9 mouse cellular contexts compared by ENCODE assay signal in the genomic region with DNA sequence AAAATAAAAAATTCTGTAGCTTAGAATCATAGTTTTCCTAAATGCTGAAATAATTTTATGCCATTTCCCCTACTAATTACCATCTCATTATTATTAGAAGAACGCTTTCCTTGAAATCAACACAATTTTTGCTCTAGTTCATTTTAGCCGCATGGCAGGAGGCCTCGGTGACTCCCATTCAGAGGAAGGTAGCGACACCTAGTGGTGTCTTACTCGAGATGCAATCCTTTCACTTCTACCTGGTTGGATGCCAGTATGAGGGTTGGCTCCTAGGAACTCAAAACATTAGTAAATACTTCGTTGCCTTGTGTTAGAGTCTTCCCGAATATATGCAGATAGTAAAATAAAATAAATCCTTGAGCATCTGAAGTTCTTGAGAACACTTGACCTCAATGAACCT.
DNase-seq lines count a peak whose midpoint lies in the region; ATAC-seq and TF ChIP-seq lines count a peak whose summit lies in the region.
"Had no signal": no experiment of that assay in that cellular context is flagged by ENCODE, and none has a peak within 500 bp of the region (broad histone marks: within the 10 kb centered on the region; RNA-seq: fewer than 3 reads in every experiment).

No protein-coding gene starts in this region.

- 5% methylated on average over 7 of the region's 7 CpGs for WGBS in forebrain, embryonic 12.5 days
- WGBS in hindbrain, embryonic 11.5 days, result 10% methylated on average over 7 of the region's 7 CpGs
- WGBS in lung, postnatal 0 days, result 10% methylated on average over 7 of the region's 7 CpGs

- H3K27me3 ChIP-seq in Patski, result no peaks in the 10 kb centered on the region
- no peaks in the 10 kb centered on the region for H3K27me3 ChIP-seq in forebrain, embryonic 12.5 days
- no peaks in the 10 kb centered on the region for H3K27me3 ChIP-seq in hindbrain, embryonic 11.5 days (ENCODE audit: control insufficient read depth, insufficient read depth, low read length)
- H3K27me3 ChIP-seq in lung, postnatal 0 days (replicated peaks; ENCODE audit: insufficient read depth, low read length), result no peaks in the 10 kb centered on the region
- H3K27me3 ChIP-seq: lung, embryonic 15.5 days had no signal

- TF ChIP-seq CTCF in Patski (IDR thresholded peaks at IDR 0.05), result peak; percentile 91
- TF ChIP-seq CTCF in lung, postnatal 0 days (IDR thresholded peaks at IDR 0.05), result peak; percentile 94

- H3K36me3 ChIP-seq in forebrain, embryonic 12.5 days (replicated peaks), result no peaks in the 10 kb centered on the region
- H3K36me3 ChIP-seq in hindbrain, embryonic 11.5 days (ENCODE audit: control insufficient read depth, insufficient read depth, low read length), result no peaks in the 10 kb centered on the region
- H3K36me3 ChIP-seq in lung, postnatal 0 days (ENCODE audit: insufficient read depth, low read length), result no peaks in the 10 kb centered on the region
- H3K36me3 ChIP-seq: lung, embryonic 15.5 days had no signal

- peaks cover 36% of the 10 kb centered on the region for H3K4me1 ChIP-seq in forebrain, embryonic 12.5 days
- no peaks in the 10 kb centered on the region for H3K4me1 ChIP-seq in hindbrain, embryonic 11.5 days (replicated peaks; ENCODE audit: control insufficient read depth, insufficient read depth, low read length)
- no peaks in the 10 kb centered on the region for H3K4me1 ChIP-seq in lung, postnatal 0 days (ENCODE audit: insufficient read depth, low read depth, low read length)
- H3K4me1 ChIP-seq: lung, embryonic 15.5 days had no signal

- H3K4me2 ChIP-seq in forebrain, embryonic 12.5 days, result no peak overlapping the region
- H3K4me2 ChIP-seq in hindbrain, embryonic 11.5 days (replicated peaks; ENCODE audit: low read depth, low read length), result no peak overlapping the region
- no peak overlapping the region for H3K4me2 ChIP-seq in lung, postnatal 0 days (replicated peaks; ENCODE audit: low read depth, low read length)
- H3K4me2 ChIP-seq: lung, embryonic 15.5 days had no signal

- in situ Hi-C loops in Patski (cut with MboI; ENCODE audit: low pct_unique_long_range_greater_than_20kb), result loop anchor here (5.0 to 10.0 kb wide), 6 partner anchors 61 to 1804 kb away; no protein-coding TSS in a partner anchor

- no peak for DNase-seq in Patski (ENCODE audit: low read depth, low spot score)
- DNase-seq in c-Kit-positive CD71-negative TER-119-negative erythroid progenitor cells, embryonic 14.5 days (ENCODE audit: low read depth), result peak; percentile 50
- peak; percentile 82 for DNase-seq in hindbrain, embryonic 11.5 days (ENCODE audit: low spot score)
- peak; percentile 46 to 89 for DNase-seq in layer of hippocampus, adult 18-20 months (ENCODE audit: low spot score in 2 of 2)
- DNase-seq in lung, postnatal 0 days (ENCODE audit: low spot score), result peak; percentile 90
- peak; percentile 38 for DNase-seq in retina, adult 2 months (ENCODE audit: low read depth, low spot score)

- no peak for TF ChIP-seq EP300 in lung, postnatal 0 days (IDR thresholded peaks at IDR 0.05)

- H3K9ac ChIP-seq in forebrain, embryonic 12.5 days, result no peak overlapping the region
- no peak overlapping the region for H3K9ac ChIP-seq in hindbrain, embryonic 11.5 days (ENCODE audit: low read depth, low read length)
- H3K9ac ChIP-seq in lung, postnatal 0 days (replicated peaks; ENCODE audit: low read depth), result no peak overlapping the region
- H3K9ac ChIP-seq: lung, embryonic 15.5 days had no signal

- H3K4me3 ChIP-seq in forebrain, embryonic 12.5 days (replicated peaks), result no peak overlapping the region
- no peak overlapping the region for H3K4me3 ChIP-seq in hindbrain, embryonic 11.5 days (ENCODE audit: low read depth, low read length)
- no peak overlapping the region for H3K4me3 ChIP-seq in lung, postnatal 0 days (ENCODE audit: low read depth, low read length)
- H3K4me3 ChIP-seq: lung, embryonic 15.5 days had no signal

- no peaks in the 10 kb centered on the region for H3K9me3 ChIP-seq in forebrain, embryonic 12.5 days
- H3K9me3 ChIP-seq in hindbrain, embryonic 11.5 days (ENCODE audit: control insufficient read depth, low read length), result no peaks in the 10 kb centered on the region
- H3K9me3 ChIP-seq in lung, postnatal 0 days (ENCODE audit: low read length), result no peaks in the 10 kb centered on the region
- H3K9me3 ChIP-seq: lung, embryonic 15.5 days had no signal

- CTCF ChIA-PET in Patski (lab: Charles Lee), result interaction anchor here (0.6 to 1.9 kb wide), 3 partner anchors 609 to 1812 kb away, joined by 3 to 6 read pairs (median 3); no protein-coding TSS in a partner anchor

- POLR2A ChIA-PET in Patski (lab: Charles Lee), result no interaction called here

- ATAC-seq in Patski, result peak; percentile 44
- peak; percentile 70 for ATAC-seq in forebrain, embryonic 12.5 days (ENCODE audit: low FRiP score)
- ATAC-seq in hindbrain, embryonic 11.5 days (ENCODE audit: low FRiP score), result peak; percentile 72; the same call in 1 of the 2 replicates
- 0 out of 2 replicates have a peak, but pooled peaks have one; percentile 63 for ATAC-seq in lung, postnatal 0 days
- no peak for ATAC-seq in erythroid progenitor cell, adult 5-6 weeks (replicated peaks; ENCODE audit: low FRiP score, poor library complexity, severe bottlenecking)

- H3K27ac ChIP-seq in forebrain, embryonic 12.5 days, result no peak overlapping the region
- no peak overlapping the region for H3K27ac ChIP-seq in hindbrain, embryonic 11.5 days (ENCODE audit: low read depth, low read length)
- H3K27ac ChIP-seq in lung, postnatal 0 days (ENCODE audit: low read length), result no peak overlapping the region
- H3K27ac ChIP-seq: lung, embryonic 15.5 days had no signal
